Mouse (Mus musculus) heart, postnatal 0 days (tissue): Measurements from ENCODE around the gene Trim67.

ENCODE experiments used
- CTCF ChIP-seq: IDR thresholded peaks from 2 replicates; pipeline ENCODE4 v1.5.1; 2016; ENCODE audit warnings: antibody characterized with exemption, control low read depth, low read depth
- EP300 ChIP-seq: IDR thresholded peaks from 2 replicates; pipeline ENCODE4 v1.6.1; 2016; ENCODE audit warnings: antibody characterized with exemption, low read depth

- TF ChIP-seq CTCF: peak; percentile 72
- TF ChIP-seq EP300: no peak
Observed at GRCm38 (mm10) chr8:124775695-124776094, 17.2 kb upstream of the Trim67 start.
